In genomic region chr12:112720216-112720615, GRCm38 (mm10) we compare ENCODE assay signal across 8 mouse cellular contexts. TPM values are rescaled to one million over a fixed set of nuclear protein-coding genes. Genes with fewer than 3 reads are reported as not detected.
A peak's percentile ranks its signal among the peaks of the same experiment; 100 is the strongest.
DNase-seq lines count a peak whose midpoint lies in the region; ATAC-seq and TF ChIP-seq lines count a peak whose summit lies in the region.

TSS of gene Cep170b (plus strand) at chr12:112720455.

- no peak for ATAC-seq in heart, postnatal 0 days (ENCODE audit: insufficient read depth, low read depth)
- ATAC-seq in neural tube, embryonic 12.5 days (ENCODE audit: low FRiP score, low read depth) = no peak

- no peak for TF ChIP-seq CTCF in heart, postnatal 0 days (IDR thresholded peaks at IDR 0.05; ENCODE audit: low read depth)

- H3K4me2 ChIP-seq in heart, postnatal 0 days (ENCODE audit: low read depth, low read length) = peak within 1 kb of the TSS; percentile 99
- peak within 1 kb of the TSS; percentile 100 for H3K4me2 ChIP-seq in neural tube, embryonic 12.5 days (replicated peaks)

- no peaks in the 10 kb centered on the region for H3K9me3 ChIP-seq in heart, embryonic 10.5 days
- no peaks in the 10 kb centered on the region for H3K9me3 ChIP-seq in heart, postnatal 0 days (replicated peaks; ENCODE audit: control insufficient read depth, low read length)
- H3K9me3 ChIP-seq in neural tube, embryonic 12.5 days = no peaks in the 10 kb centered on the region

- intact Hi-C loops in heart, postnatal 25 days (cut with DNase I) = no loop called here

- no peak within 1 kb of the TSS; the same call in 1 of the 2 replicates for H3K9ac ChIP-seq in heart, postnatal 0 days (replicated peaks; ENCODE audit: low read depth, low read length)
- no peak within 1 kb of the TSS for H3K9ac ChIP-seq in neural tube, embryonic 12.5 days

- peak within 1 kb of the TSS; percentile 84 for H3K27ac ChIP-seq in heart, embryonic 10.5 days
- peak within 1 kb of the TSS; percentile 44 for H3K27ac ChIP-seq in heart, postnatal 0 days (ENCODE audit: low read depth)
- no peak within 1 kb of the TSS for H3K27ac ChIP-seq in neural tube, embryonic 12.5 days

- peaks cover 56% of the 10 kb centered on the region for H3K27me3 ChIP-seq in heart, embryonic 10.5 days (ENCODE audit: insufficient read depth, poor library complexity, severe bottlenecking)
- 0 out of 2 replicates have a peak, but pooled peaks cover 7% of the 10 kb centered on the region for H3K27me3 ChIP-seq in heart, postnatal 0 days (ENCODE audit: control insufficient read depth, insufficient read depth, low read length)
- peaks cover 32% of the 10 kb centered on the region for H3K27me3 ChIP-seq in neural tube, embryonic 12.5 days (replicated peaks)

- no peaks in the 10 kb centered on the region for H3K36me3 ChIP-seq in heart, embryonic 10.5 days
- H3K36me3 ChIP-seq in heart, postnatal 0 days (replicated peaks; ENCODE audit: control insufficient read depth, insufficient read depth, low read length) = no peaks in the 10 kb centered on the region
- H3K36me3 ChIP-seq in neural tube, embryonic 12.5 days = no peaks in the 10 kb centered on the region

- no peak for TF ChIP-seq EP300 in heart, postnatal 0 days (IDR thresholded peaks at IDR 0.05; ENCODE audit: low read depth)

- WGBS in heart, embryonic 10.5 days = 63% methylated on average over 6 of the region's 6 CpGs
- 79% methylated on average over 6 of the region's 6 CpGs for WGBS in heart, postnatal 0 days
- 77% methylated on average over 6 of the region's 6 CpGs for WGBS in neural tube, embryonic 12.5 days

- no peak for DNase-seq in heart, embryonic 10.5 days (ENCODE audit: low spot score)
- no peak for DNase-seq in heart, postnatal 25 days (ENCODE audit: low spot score)
- DNase-seq in adrenal gland, postnatal 25 days = no peak
- no peak for DNase-seq in heart, postnatal 0 days (ENCODE audit: low spot score)
- no peak for DNase-seq in layer of hippocampus, postnatal 36 days
- no peak for DNase-seq in right cerebral cortex, postnatal 25 days
- DNase-seq in ovary, postnatal 36 days (ENCODE audit: low spot score) = no peak

- H3K4me1 ChIP-seq in heart, embryonic 10.5 days = peaks cover 34% of the 10 kb centered on the region
- H3K4me1 ChIP-seq in heart, postnatal 0 days (ENCODE audit: control insufficient read depth, insufficient read depth) = peaks cover 12% of the 10 kb centered on the region; the same call in 1 of the 2 replicates
- H3K4me1 ChIP-seq in neural tube, embryonic 12.5 days = peaks cover 25% of the 10 kb centered on the region

- peak within 1 kb of the TSS; percentile 87 for H3K4me3 ChIP-seq in heart, embryonic 10.5 days
- H3K4me3 ChIP-seq in heart, postnatal 0 days (ENCODE audit: low read depth, low read length) = peak within 1 kb of the TSS; percentile 69; the same call in 1 of the 2 replicates
- peak within 1 kb of the TSS; percentile 86 for H3K4me3 ChIP-seq in neural tube, embryonic 12.5 days

RNA-seq across cellular contexts. Expression of gene Cep170b, which starts in this region (rescaled TPM):
- 3.9 and 6.6 TPM in 2 replicates for polyA plus RNA-seq in heart, embryonic 10.5 days (2016; fragmentation: Nextera tagmentation; extraction: Ambion mirVana)
- 1 to 10 TPM; 7.7 to 9.8 TPM for total RNA-seq in heart, postnatal 25 days (2021)
- total RNA-seq in adrenal gland, postnatal 25 days (2021) = 42.4 and 58.1 TPM in 2 replicates
- 10.1 and 17.6 TPM in 2 replicates for total RNA-seq in heart, postnatal 0 days (2014; rRNA removed; ENCODE audit: low replicate concordance)
- 1.8 and 2.4 TPM in 2 replicates for polyA plus RNA-seq in heart, postnatal 0 days (2015; fragmentation: Nextera tagmentation; extraction: Ambion mirVana)
- total RNA-seq in layer of hippocampus, postnatal 36 days (2021) = 100 to 1,000 TPM; 171 to 189 TPM
- 22.2 and 23.2 TPM in 2 replicates for polyA plus RNA-seq in neural tube, embryonic 12.5 days (2016; fragmentation: Nextera tagmentation; extraction: Ambion mirVana)
